Mouse (Mus musculus) stomach, postnatal 0 days (tissue): ENCODE measurements around the gene Dlgap4.

ENCODE experiments used
- CTCF ChIP-seq: IDR thresholded peaks from 2 replicates; pipeline ENCODE4 v1.5.1; 2016; ENCODE audit warnings: antibody characterized with exemption, low read depth, mild to moderate bottlenecking, moderate library complexity
- EP300 ChIP-seq: optimal IDR thresholded peaks from 2 replicates; pipeline ENCODE3; 2016; ENCODE audit warnings: antibody characterized with exemption

DNA sequence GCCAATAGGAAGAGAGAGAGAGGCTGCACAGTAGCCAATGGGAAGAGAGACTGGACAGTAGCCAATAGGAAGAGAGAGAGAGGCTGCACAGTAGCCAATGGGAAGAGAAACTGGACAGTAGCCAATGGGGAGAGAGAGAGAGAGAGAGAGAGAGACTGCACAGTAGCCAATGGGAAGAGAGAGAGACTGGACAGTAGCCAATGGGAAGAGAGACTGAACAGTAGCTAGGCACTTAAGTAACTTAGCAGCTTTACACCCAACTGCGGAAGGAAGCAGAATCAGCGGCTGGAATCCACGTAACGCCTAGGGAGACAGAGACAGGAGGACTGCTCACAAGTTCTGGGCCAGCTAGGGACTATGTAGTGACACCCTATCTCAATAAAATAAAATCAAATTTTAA is 191.1 kb downstream of the Dlgap4 start:
- TF ChIP-seq CTCF (no peak), EP300 (no peak)
